Mouse (Mus musculus): ENCODE data around the gene Krt84. TPM values are rescaled to one million over a fixed set of nuclear protein-coding genes. Genes with fewer than 3 reads are reported as not detected.
"Not testable (repeated sequence)": the region's sequence is repeated elsewhere in the genome, so short reads cannot be mapped to it uniquely, and the experiment has no call there.

Gene Krt84
- not detected for total RNA-seq (2021)
- long read RNA-seq, result 0 reads

DNA sequence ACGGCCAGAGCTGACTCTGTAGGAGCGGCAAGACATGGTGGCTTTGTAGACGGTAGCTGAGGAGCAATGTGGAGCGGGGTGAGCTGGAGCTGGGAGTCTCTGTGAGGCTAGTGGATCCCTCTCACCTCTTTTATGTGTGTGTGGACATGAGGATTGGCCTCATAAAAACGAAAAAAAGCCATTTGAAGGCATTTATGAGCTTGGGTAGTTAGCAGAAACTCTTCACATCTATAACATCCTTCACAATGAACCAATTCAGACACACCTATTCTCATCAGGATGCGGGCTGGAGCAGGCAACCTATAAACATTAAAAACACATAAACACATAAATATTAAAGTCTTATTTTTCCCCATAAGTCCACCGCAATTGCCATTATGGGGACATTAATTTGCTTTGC lies at the start of gene Krt84:
Gene Krt84, minus strand, starts transcription at position 101 of the 400 bp plus-strand sequence.
- no peak for DNase-seq (ENCODE audit: low spot score in 2 of 2)

DNA sequence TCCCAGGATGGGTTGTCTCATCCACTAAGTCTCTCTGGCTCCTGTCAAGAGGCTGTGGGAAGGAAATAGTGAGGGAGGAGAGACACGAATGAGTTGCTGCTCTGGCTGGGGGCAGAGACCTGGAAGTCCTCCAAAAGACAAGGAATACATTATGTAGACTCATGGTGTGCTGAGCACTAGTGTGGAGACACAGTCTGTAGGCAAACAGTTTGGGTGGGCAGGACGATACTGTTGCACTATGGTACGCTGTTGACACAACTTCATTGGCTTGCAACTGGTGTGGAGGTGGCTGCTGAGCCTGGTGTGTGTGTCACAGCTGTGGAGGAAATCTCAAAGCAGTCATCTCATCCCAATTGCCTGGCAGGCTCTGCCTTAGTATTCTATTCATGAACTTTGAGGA lies 49.1 kb upstream of the Krt84 start:
- DNase-seq (ENCODE audit: low spot score in 2 of 2), result no peak

DNA sequence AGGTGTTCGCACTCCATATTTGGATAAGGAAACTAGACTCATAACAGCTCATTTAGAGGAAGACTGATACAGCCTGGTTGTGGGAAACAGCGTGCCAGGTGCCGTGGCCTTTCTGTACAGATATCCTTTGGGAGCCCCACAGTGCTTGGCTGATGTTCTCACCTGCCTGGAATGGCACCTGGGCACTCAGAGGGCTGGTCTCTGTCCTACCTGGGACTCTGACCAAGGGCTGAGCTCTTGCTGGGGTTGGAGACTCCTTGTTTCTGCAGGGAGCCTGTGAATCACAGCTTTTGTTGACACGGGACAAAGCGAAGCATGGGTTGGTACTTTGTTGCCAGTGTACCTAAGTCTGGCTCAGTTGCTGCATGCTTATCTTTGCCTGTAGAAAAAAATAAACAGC lies 42.9 kb upstream of the Krt84 start:
- no peak for DNase-seq (ENCODE audit: low spot score in 2 of 2)

DNA sequence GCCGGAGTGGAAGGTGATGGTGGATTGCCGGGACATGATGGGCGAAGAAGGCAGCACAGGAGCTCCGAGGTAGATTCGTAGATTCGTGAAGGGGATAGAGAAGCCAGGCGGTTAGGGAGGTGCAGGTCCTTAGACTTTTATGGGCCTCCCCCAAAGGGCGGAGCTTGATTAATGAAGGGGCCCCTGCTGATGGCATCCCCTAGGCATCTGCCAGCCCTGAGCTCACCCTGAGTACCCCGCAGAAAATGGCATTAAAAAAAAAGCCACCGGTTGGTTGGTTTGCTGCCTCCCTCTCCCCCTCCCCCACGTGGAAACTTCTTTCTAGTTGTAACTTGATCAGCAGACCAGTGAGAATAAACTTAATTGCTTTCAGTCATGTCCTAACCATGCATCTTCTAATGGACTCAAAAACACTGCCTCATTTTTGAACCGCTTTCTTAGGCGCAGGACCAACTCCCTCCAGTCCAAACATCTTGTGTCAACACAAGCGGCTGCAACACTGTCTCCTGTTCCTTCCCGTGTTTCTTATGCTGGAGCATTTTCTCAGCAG lies 41.3 kb upstream of the Krt84 start, which contains the start of gene Krt75:
Gene Krt75, minus strand, starts transcription at position 109 of the 550 bp plus-strand sequence.
- no peak for DNase-seq (ENCODE audit: low spot score in 2 of 2)

DNA sequence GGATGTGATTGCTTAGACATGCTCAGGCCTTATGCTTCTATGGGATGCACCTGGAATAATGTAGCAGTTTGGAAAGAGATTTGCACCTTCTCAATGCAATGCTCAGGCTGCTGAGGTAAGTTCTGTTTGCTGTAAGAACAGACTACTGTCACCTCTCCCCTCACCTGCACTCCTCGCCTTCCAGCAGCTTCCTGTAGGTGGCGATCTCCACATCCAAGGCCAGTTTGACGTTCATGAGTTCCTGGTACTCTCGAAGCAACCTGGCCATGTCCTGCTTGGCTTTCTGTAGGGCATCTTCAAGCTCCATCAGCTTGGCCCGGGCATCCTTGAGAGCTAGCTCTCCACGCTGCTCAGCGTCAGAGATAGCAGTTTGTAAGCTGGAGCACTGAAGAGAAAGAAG lies 35.2 kb upstream of the Krt84 start:
- no peak for DNase-seq (ENCODE audit: low spot score in 2 of 2)

DNA sequence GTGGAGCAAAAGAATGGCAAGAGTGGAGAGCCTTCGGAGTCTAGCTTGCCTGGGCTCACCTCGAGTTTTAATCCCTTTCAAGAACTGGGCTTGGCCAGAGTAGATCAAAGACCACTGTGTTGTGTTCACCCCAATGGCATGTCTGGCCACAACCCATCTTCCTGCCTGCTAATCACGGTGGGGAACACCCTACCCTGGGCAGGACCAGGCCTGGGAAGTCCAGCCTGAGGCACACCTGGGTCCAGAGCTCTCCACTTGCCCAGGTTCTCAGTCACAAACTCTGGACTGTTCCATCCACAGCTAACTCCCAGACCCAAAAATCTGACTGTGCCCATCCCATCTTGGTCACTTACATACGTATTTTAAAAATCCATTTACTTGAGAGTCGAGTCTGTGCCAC lies 30.2 kb upstream of the Krt84 start, which contains the start of gene Krt90:
Gene Krt90, minus strand, starts transcription at position 101 of the 400 bp plus-strand sequence.
- DNase-seq (ENCODE audit: low spot score in 2 of 2), result no peak

DNA sequence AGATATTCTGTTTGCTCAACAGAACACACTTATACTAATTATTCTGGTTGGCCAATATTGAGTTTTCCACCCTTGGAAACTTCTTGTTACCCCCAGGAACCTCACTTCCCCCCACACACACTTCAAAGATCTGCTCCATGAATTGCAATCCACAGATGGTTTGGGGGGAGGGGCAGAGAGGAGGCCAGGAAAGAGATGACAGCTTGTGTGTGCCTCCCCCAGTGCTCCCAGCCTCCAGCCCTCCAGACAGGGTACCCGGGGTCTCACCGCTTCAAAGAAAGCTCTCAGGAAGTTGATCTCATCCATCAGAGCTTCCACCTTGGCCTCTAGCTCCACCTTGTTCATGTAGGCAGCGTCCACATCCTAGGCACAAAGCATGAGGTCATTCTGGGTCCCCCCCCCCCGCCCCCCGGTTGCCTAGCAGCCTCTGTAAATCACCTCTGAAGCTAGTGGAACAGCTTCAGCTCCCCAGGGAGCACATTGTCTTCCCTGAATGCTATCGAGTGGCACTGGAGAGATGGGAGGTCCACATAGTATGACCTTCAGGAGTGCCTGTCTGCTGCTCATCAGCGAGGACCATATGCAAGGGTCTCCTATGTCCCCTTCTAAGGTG lies 25.5 kb upstream of the Krt84 start:
- DNase-seq (ENCODE audit: low spot score in 2 of 2), result peak in 1 of 2 experiments; percentile 59

DNA sequence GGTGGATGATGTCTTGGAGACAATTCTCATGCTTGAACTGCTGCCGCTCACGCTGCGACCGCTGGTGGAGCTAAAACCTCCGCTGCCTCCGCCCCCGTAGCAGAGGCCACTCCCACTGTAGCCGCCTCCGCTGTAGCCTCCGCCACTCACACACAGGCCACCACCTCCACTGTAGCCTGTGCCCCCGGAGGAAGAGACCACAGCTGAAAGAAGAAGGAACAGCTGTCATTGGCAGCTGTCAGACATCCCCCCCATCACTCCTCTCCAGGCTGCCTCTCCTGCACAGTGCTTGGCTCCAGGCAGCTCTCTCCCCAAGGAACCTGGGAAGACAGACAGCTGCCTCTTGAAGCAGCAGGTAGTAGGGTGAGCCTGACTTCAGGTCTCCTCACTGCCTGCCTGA lies 20.5 kb upstream of the Krt84 start:
- no peak for DNase-seq (ENCODE audit: low spot score in 2 of 2)

DNA sequence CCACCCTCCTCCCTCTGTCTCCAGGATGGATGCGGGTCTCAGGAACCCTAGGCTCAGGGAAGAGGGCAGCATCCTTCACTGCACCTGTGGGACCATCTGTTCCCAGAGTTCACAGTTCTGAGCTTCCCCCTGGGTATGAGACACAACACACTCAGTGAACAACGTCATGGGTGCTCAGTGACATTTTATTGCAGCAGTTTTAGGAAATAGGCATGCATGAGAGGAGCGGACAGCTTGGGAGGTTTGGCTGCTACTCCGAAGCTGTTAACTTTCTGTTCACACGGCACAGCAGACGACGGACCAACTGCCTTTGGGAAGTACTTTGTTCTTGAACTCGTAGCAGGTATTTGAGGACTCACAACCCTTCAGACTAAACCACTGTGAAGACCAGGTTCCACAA lies 19.6 kb upstream of the Krt84 start:
- peak in 1 of 2 experiments; percentile 41 for DNase-seq (ENCODE audit: low spot score in 2 of 2)

DNA sequence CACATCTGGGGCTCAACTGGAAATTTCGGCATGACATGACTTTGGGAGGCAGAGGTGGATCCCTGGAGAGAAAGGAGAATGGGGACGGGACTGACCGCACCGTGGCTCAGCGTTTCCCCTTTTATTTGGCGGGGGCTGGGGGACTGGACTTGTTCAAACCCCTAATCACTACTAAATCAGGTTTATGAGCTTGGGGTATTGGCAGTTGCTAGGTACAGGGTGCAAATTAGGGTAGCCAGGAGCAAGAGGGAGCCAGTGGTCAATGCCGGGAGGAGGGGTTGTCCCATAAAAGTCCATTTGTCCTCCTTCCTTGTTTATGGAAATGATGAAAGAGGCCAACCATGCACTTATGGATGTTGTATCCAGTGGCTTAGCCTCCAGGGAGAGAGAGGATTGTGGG lies 17.9 kb upstream of the Krt84 start, which contains the start of gene Krt82:
Gene Krt82, minus strand, starts transcription at position 101 of the 400 bp plus-strand sequence.
- no peak for DNase-seq (ENCODE audit: low spot score in 2 of 2)

DNA sequence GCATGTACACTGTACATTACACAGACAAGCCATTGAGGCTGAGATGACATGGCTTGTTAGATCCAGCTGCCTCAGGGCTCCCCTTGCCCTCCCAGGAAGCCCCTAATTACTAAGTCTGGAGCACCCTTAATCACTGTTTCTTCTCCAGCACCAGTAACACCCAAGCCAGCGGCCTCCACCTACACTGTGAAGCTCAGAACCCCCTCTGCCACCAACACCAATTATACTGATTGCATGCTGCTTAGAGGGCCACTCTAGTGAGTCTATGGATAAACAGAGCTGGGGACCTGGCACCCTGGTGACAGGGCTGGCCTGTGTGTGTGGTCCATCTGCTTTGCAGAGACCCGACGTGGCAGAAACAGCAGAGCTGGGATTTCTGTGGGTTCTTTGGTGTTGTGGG lies 11.9 kb upstream of the Krt84 start:
- DNase-seq (ENCODE audit: low spot score in 2 of 2), result no peak

DNA sequence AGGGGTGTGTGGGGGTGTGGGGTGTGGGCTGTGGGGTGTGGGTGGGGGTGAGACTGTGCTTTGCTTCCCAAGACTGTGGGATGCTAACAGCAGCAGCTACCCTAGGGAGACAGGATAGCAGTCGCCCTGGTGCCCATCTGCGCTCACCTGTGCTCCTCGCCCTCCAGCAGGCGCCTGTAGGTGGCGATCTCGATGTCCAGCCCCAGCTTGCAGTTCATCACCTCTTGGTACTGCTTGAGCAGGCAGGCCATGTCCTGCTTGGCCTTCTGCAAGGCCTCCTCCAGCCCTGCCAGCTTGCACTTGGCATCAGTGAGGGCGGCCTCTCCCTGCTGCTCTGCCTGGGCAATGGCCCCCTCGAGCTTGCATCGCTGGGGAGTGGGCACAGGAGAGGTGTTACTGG lies 9.9 kb upstream of the Krt84 start:
- DNase-seq (ENCODE audit: low spot score in 2 of 2), result no peak

DNA sequence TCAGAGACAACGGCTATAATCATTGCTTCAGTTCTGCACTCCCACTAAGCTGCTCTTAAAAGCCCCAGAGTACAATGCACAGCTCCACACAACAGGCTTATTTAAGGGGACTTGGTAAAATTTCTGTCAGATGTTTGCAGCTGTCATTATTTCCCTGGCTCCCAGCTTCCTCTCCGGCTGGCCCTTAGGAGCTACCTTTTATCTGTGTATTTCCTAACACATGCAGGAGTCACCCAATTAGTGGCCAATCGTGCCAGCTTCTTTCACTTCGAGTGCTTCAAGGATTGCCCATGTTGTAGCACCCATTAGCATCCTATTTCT lies 5.9 kb upstream of the Krt84 start:
- no peak for DNase-seq (ENCODE audit: low spot score in 2 of 2)

DNA sequence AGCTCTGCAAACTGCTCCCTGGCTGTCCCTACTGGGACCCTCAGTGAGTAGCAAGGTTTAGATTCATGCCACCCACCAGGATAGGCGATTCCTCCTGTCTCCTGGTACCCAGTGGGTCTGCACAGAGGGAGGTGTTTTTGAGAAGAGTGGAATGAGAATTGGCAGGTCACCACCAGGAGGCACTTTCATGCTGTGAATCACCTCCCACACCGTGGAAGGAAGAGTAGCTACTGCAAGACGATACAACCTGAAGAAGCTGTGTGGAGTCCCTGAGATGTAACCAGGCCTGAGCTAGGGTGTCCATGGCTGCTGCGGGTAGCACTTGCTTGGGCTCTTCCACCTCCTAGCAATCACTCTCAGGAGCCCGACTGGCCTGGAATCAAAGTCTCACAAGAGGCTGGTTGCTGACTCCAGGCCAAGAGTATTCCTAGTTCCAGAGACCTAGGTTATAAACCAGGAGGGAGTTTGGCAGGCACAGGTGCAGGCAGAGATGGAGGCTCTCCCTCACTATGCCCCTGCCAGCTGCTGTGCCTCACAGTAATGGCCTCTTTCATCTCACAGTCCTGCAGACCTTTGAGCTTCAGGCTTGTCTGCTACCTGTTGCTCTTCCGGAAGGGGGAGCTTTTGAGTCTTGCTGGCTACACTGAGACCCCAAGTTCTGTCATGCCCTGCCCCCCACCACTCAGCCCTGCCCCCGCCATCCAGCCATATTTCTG lies 5.4 kb upstream of the Krt84 start:
- no peak for DNase-seq (ENCODE audit: low spot score in 2 of 2)

DNA sequence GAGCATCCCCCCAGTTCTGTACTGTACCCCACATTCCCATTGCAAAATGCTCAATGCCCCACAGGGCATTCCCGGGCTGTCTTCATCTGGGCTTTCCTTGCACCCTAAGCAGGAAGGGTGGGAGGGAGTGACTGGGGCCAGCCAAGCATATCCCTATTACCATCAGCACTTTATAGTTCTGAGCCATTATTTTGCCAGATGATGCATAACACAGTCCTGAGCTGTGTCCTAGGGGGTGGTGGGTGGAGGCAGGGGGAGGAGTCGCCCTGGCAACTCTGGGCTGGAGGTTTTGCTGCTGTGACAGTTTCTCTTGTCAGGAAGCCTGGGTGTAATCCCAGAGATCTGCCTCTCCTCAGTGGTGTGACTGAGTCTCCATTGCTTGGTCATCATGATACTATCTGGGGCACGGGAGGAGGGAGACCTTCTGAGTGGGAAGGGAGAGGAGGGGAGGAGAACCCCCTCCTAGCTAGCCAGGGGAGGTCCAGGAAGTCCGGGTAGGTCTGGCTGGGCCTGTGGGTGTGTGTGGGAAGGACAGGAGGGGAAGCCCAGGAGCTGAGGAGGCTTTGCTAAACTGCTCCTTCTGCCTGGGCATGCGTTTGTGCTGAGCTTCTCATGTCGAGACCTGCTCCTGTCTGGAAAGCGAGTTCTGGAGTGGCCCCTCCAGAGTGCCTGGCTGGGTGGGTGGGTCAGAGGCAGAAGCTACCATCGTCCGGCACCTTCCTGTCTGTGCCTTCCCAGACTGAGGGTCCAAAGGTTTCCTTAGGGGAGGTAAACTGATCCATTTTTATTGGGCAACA lies 3.6 kb upstream of the Krt84 start:
- peak in 1 of 2 experiments; percentile 31 for DNase-seq (ENCODE audit: low spot score in 2 of 2)

DNA sequence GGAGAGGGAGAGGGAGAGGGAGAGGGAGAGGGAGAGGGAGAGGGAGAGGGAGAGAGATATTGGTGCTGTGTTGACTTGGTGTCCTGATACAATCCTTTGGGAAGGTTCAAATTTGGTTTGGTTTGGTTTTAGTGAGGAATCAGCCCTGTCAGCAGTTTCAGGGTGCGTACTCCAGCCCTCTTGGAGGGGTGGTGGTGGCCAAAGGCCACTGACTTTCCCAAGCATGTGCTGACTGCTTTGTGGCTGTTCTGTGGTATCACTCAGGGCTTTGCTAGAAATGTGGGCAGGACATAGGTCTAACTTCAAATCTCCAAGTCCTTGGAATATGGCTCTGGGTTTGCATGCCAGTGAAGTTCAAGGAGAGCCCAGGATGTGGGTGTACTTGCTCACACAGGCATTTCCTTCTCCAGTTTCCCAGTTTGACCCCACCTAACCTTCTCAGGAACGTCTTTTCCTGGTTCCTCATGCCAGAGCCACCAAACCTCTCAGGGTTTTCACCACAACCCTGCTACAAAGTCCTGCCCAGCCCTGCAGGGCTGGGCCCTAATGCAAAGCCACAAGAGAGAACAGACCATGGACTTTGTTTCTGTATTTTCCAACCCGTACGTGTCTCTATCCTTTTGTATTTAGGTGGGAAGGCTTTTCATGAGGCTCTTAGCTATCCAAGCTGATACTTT lies 9.9 kb downstream of the Krt84 start:
- no peak for DNase-seq (ENCODE audit: low spot score in 2 of 2)

DNA sequence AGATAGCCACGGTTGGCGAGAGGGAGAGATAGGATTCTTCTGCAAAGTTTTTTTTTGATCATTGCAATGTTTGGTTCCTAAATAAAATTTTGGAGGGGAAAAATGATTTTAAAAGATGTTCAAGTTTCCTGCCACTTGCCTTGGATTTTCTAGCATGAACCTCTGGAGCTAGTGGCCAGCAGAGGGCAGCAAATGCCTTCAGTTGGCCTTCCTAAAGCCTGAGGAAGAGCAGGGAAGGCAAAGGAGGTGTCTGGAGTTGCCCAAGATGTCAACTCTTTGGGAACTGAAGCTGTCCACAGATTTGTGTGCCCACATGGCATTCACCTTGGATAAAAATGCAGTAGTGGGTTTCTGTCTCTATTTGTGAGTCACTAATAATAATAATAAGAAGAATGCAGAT lies 12.8 kb downstream of the Krt84 start:
- DNase-seq (ENCODE audit: low spot score in 2 of 2), result peak; percentile 70 to 86

DNA sequence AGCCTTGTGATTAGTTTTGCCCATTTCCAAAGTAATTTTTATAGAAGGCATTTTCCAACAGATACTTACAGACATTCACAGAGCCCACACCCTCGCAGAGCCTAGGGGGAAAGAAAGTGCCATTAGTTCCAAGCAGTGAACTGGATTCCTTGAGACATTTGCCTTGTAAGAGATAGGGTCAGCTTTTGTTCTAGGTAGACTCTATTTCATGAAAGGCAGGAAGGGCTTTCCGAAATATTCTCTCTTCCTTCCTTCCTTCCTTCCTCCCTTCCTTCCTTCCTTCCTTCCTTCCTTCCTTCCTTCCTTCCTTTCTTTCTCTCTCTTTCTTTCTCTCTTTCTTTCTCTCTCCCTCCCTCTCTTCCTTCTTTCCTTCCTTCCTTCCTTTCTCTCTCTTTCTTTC lies 15.5 kb downstream of the Krt84 start, which contains the start of gene Gm49425:
Gene Gm49425, minus strand, starts transcription at position 101 of the 400 bp plus-strand sequence.
- not testable (repeated sequence) for DNase-seq (ENCODE audit: low spot score in 2 of 2)

DNA sequence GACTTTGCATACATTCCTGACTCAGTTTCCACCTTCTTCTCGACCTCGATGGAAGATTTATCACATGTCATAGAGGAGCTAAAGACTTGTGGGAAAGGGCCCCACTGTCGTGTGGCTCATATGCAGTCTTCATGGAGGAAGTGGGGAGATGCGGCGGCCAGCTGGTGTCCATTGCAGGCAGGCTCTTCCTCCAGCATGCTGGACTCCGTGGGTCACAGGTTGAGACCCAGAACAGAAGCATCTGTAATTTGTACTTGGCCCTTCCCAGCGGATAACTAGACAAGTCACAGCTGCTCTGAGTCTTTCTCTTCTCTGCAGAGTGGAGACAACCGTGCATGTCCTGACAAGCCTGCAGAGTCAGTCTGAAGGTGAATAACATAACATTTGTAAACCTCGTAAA lies 24.4 kb downstream of the Krt84 start:
- no peak for DNase-seq (ENCODE audit: low spot score in 2 of 2)

DNA sequence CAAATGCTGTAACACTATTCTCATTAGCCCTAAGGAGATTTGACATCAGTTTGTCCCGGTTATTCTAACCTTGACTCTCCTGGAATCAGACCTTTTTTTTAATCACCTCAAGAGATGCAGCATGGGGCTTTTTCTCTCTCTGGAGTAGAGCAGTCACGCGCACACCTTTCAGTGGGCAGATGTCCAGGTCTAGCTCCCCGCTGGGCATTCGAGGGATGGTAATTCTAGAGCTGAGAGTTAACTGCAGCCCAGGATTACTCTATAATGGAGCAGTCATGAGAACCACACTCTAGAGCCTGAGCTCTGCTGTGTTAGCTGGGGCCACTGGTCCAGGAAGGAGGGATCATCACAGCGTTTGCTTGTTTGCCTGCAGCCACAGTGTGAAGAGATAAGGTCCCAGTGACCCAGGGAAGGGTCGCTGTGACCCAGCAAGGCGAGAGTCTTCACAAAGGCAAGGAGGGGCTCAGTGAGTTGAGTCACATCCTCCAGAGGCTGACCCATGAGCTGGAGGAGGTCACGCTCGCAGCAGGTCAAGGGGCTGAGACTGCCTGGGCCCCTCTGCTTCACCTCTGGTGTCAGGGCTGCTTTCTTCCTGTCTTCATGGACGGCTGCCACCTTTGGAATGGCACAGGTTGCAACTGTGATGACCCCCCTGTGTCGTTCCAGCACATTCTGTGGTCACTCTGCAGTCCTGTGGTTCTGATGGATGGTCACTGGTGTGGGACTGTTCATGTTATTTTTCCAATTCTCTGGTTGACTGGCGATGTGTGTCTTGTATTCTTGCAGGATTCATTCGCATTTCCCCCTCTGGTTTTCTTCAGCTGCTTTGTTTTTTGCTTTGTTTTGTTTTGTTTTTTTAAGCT lies 25.5 kb downstream of the Krt84 start:
- DNase-seq (ENCODE audit: low spot score in 2 of 2), result no peak
